Mouse (Mus musculus): ENCODE data around the gene Gli2. TPM values are rescaled to one million over a fixed set of nuclear protein-coding genes. Genes with fewer than 3 reads are reported as not detected.

The Gli2 gene
- total RNA-seq, 1 experiment = 9.8 TPM

DNA sequence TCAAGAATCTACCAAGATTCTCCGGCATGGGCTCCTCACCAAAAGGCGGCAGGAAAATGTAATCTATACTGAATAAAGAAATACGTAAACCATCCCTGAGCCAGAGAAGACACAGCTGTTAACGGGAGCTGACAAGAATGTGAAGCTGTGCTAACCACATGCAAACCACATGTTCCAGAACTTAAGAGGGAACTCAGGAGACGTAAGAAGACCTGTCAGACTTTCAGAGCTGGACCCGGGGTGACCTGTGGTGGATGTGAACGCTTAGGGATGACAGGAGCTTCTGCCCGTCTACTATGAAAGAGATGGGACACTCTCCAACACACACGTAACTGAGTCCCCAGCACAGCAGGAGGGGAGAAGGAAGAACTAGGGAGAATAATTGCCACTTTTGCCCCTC, 18.1 kb downstream of the Gli2 start:
- TF ChIP-seq HCFC1 (IDR thresholded peaks at IDR 0.05; ENCODE audit: borderline replicate concordance, insufficient read depth, low read length) = no peak
- TF ChIP-seq MAFK (IDR thresholded peaks at IDR 0.05; ENCODE audit: insufficient read depth, low read depth, low read length) = no peak
- TF ChIP-seq ZC3H11A (IDR thresholded peaks at IDR 0.05; ENCODE audit: borderline replicate concordance, low read depth, low read length) = no peak
- TF ChIP-seq ZNF384 (IDR thresholded peaks at IDR 0.05; ENCODE audit: low read depth, low read length) = no peak
- no peak for TF ChIP-seq CHD2 (IDR thresholded peaks at IDR 0.05; ENCODE audit: low read depth, low read length)
- Histone ChIP-seq H3K9ac (ENCODE audit: insufficient read depth, low read depth, low read length, poor library complexity, severe bottlenecking) (no peak overlapping the region), H3K4me1 (ENCODE audit: control insufficient read depth in 2 of 2, insufficient read depth in 2 of 2, low read length in 2 of 2, poor library complexity in 1 of 2) (peaks cover 14 to 30% of the 10 kb centered on the region in 2 experiments), H3K9me3 (ENCODE audit: control insufficient read depth, insufficient read depth, low read depth, low read length) (no peaks in the 10 kb centered on the region), H3K27ac (ENCODE audit: insufficient read depth, low read depth, low read length, poor library complexity, severe bottlenecking) (no peak overlapping the region), H3K4me3 (ENCODE audit: insufficient read depth in 1 of 2, low read depth in 1 of 2, low read length in 2 of 2, poor library complexity in 1 of 2, severe bottlenecking in 1 of 2) (no peak overlapping the region), H3K36me3 (ENCODE audit: control insufficient read depth, insufficient read depth, low read length, poor library complexity, severe bottlenecking) (peaks cover 6% of the 10 kb centered on the region; the same call in 1 of the 2 replicates)
- DNase-seq (ENCODE audit: low read depth, low spot score) = no peak
- in situ Hi-C loops (cut with MboI; ENCODE audit: low sequenced_read_pairs in 2 of 2, unreplicated experiment in 2 of 2) = no loop called here

DNA sequence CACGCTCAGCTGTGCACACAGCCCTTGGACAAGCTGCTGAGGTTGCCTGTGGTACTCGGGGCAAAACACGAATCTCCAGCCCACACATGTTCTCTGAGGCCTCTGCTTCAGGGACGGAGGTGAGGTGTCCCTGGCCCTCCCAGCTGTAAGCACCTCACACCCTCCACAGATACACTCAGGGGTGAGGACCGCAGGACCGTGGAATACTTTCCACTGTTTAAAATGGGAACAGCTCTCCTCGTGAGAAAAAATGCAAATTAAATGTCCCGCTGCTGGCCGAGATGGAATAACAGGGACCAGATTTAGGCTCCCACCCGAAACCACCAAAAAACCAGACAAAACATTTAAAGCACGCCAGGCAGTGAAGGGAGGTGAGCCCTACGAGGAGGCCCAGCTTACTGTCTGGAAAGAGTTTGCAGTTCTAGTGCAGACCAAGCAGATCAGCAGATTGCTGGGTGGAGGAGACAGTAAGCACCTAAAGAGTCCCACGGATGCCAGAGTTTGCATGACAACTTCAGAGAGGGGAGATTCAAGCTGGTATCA, 19.2 kb downstream of the Gli2 start:
- no peaks in the 10 kb centered on the region for H3K9me3 ChIP-seq (ENCODE audit: control insufficient read depth, insufficient read depth, low read depth, low read length)
- H3K4me3 ChIP-seq (ENCODE audit: insufficient read depth in 1 of 2, low read depth in 1 of 2, low read length in 2 of 2, poor library complexity in 1 of 2, severe bottlenecking in 1 of 2) = no peak overlapping the region
- DNase-seq (ENCODE audit: low read depth, low spot score) = no peak
- in situ Hi-C loops (cut with MboI; ENCODE audit: low sequenced_read_pairs in 2 of 2, unreplicated experiment in 2 of 2) = no loop called here
- H3K27ac ChIP-seq (ENCODE audit: insufficient read depth, low read depth, low read length, poor library complexity, severe bottlenecking) = no peak overlapping the region
- TF ChIP-seq HCFC1 (IDR thresholded peaks at IDR 0.05; ENCODE audit: borderline replicate concordance, insufficient read depth, low read length) (no peak), CHD2 (IDR thresholded peaks at IDR 0.05; ENCODE audit: low read depth, low read length) (no peak), ZC3H11A (IDR thresholded peaks at IDR 0.05; ENCODE audit: borderline replicate concordance, low read depth, low read length) (no peak), ZNF384 (IDR thresholded peaks at IDR 0.05; ENCODE audit: low read depth, low read length) (no peak), MAFK (IDR thresholded peaks at IDR 0.05; ENCODE audit: insufficient read depth, low read depth, low read length) (no peak)
- H3K9ac ChIP-seq (ENCODE audit: insufficient read depth, low read depth, low read length, poor library complexity, severe bottlenecking) = 0 out of 2 replicates have a peak overlapping the region, but pooled peaks have one; percentile 7
- peaks cover 14 to 30% of the 10 kb centered on the region in 2 experiments for H3K4me1 ChIP-seq (ENCODE audit: control insufficient read depth in 2 of 2, insufficient read depth in 2 of 2, low read length in 2 of 2, poor library complexity in 1 of 2)
- H3K36me3 ChIP-seq (ENCODE audit: control insufficient read depth, insufficient read depth, low read length, poor library complexity, severe bottlenecking) = peaks cover 2% of the 10 kb centered on the region; the same call in 1 of the 2 replicates

DNA sequence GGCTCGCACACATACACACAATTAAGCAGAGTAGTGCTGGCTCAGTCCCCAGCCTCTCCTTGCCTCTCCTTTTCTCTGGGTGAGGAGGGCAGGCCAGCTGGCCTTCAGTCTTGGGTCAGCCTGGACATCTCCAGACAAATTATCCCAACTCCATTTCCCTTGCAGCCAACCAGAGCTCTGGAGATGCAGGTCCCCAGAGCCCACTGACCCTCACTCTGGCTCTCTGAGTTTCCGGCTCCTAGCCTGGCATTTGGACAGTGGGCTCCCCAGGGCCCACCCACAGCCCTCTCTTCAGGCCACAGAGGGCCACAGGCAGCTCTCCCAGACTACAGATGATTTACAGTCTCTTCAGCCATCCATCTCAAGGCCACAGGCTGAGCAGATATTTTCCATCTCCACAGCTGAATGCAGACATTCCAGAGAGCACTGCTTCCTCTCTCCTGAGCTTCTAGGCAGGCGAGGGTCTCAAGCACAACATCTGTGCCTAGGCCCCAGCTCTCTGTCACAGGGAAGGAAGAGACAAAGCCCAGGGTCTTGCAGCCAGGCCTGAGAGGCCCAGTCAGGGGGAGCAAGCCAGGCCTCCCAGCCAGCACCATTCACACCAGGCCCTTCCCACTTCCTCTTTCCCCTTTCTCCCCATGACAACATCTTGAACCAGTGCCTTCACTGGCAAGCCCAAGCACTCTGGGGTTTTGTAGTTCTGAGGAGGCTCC, 19.8 kb downstream of the Gli2 start:
- Histone ChIP-seq H3K9ac (ENCODE audit: insufficient read depth, low read depth, low read length, poor library complexity, severe bottlenecking) (0 out of 2 replicates have a peak overlapping the region, but pooled peaks have one; percentile 7), H3K9me3 (ENCODE audit: control insufficient read depth, insufficient read depth, low read depth, low read length) (no peaks in the 10 kb centered on the region), H3K4me1 (ENCODE audit: control insufficient read depth in 2 of 2, insufficient read depth in 2 of 2, low read length in 2 of 2, poor library complexity in 1 of 2) (peaks cover 12 to 30% of the 10 kb centered on the region in 2 experiments), H3K4me3 (ENCODE audit: insufficient read depth in 1 of 2, low read depth in 1 of 2, low read length in 2 of 2, poor library complexity in 1 of 2, severe bottlenecking in 1 of 2) (no peak overlapping the region), H3K36me3 (ENCODE audit: control insufficient read depth, insufficient read depth, low read length, poor library complexity, severe bottlenecking) (peaks cover 2% of the 10 kb centered on the region; the same call in 1 of the 2 replicates), H3K27ac (ENCODE audit: insufficient read depth, low read depth, low read length, poor library complexity, severe bottlenecking) (no peak overlapping the region)
- DNase-seq (ENCODE audit: low read depth, low spot score) = no peak
- in situ Hi-C loops (cut with MboI; ENCODE audit: low sequenced_read_pairs in 2 of 2, unreplicated experiment in 2 of 2) = no loop called here
- no peak for TF ChIP-seq HCFC1 (IDR thresholded peaks at IDR 0.05; ENCODE audit: borderline replicate concordance, insufficient read depth, low read length)
- no peak for TF ChIP-seq MAFK (IDR thresholded peaks at IDR 0.05; ENCODE audit: insufficient read depth, low read depth, low read length)
- no peak for TF ChIP-seq ZNF384 (IDR thresholded peaks at IDR 0.05; ENCODE audit: low read depth, low read length)
- no peak for TF ChIP-seq CHD2 (IDR thresholded peaks at IDR 0.05; ENCODE audit: low read depth, low read length)
- TF ChIP-seq ZC3H11A (IDR thresholded peaks at IDR 0.05; ENCODE audit: borderline replicate concordance, low read depth, low read length) = no peak

- peaks cover 7 to 21% of the 10 kb centered on the region in 2 experiments for H3K4me1 ChIP-seq (ENCODE audit: control insufficient read depth in 2 of 2, insufficient read depth in 2 of 2, low read length in 2 of 2, poor library complexity in 1 of 2)
- DNase-seq (ENCODE audit: low read depth, low spot score) = no peak
- TF ChIP-seq CHD2 (IDR thresholded peaks at IDR 0.05; ENCODE audit: low read depth, low read length) (no peak), ZC3H11A (IDR thresholded peaks at IDR 0.05; ENCODE audit: borderline replicate concordance, low read depth, low read length) (no peak), MAFK (IDR thresholded peaks at IDR 0.05; ENCODE audit: insufficient read depth, low read depth, low read length) (no peak), ZNF384 (IDR thresholded peaks at IDR 0.05; ENCODE audit: low read depth, low read length) (no peak), HCFC1 (IDR thresholded peaks at IDR 0.05; ENCODE audit: borderline replicate concordance, insufficient read depth, low read length) (no peak)
Observed at GRCm38 (mm10) chr1:119031185-119031584, 22.2 kb downstream of the Gli2 start.

More at GRCm38 (mm10) chr1:119031185-119031584, 22.2 kb downstream of the Gli2 start:
- Histone ChIP-seq H3K9ac (ENCODE audit: insufficient read depth, low read depth, low read length, poor library complexity, severe bottlenecking) (no peak overlapping the region), H3K9me3 (ENCODE audit: control insufficient read depth, insufficient read depth, low read depth, low read length) (no peaks in the 10 kb centered on the region), H3K27ac (ENCODE audit: insufficient read depth, low read depth, low read length, poor library complexity, severe bottlenecking) (no peak overlapping the region), H3K36me3 (ENCODE audit: control insufficient read depth, insufficient read depth, low read length, poor library complexity, severe bottlenecking) (no peaks in the 10 kb centered on the region; the same call in 1 of the 2 replicates), H3K4me3 (ENCODE audit: insufficient read depth in 1 of 2, low read depth in 1 of 2, low read length in 2 of 2, poor library complexity in 1 of 2, severe bottlenecking in 1 of 2) (no peak overlapping the region)
- in situ Hi-C loops (cut with MboI; ENCODE audit: low sequenced_read_pairs in 2 of 2, unreplicated experiment in 2 of 2) = no loop called here

All from ES-E14 (cell line).